Mouse (Mus musculus) testis, adult 10 weeks (tissue): ENCODE data around the gene Cryz. TPM values are rescaled to one million over a fixed set of nuclear protein-coding genes. Genes with fewer than 3 reads are reported as not detected.

Experiments
- polyA plus RNA-seq: library from polyadenylated mRNA; stranded (reverse); fragments of 350-450 nt; fragmentation: Illumina TruSeq; extraction: RNeasy Lipid Tissue Mini Kit (QIAGEN cat#74804); gene quantifications from one replicate; pipeline ENCODE4 v1.2.3, GENCODE M21; 2014; ENCODE audit warnings: low read depth, low replicate concordance

Gene Cryz
- 7.3 TPM for polyA plus RNA-seq

GRCm38 (mm10) chr3:154596488-154596933 is at the start of gene Cryz:
Gene Cryz (plus strand): TSS chr3:154596711.

DNA sequence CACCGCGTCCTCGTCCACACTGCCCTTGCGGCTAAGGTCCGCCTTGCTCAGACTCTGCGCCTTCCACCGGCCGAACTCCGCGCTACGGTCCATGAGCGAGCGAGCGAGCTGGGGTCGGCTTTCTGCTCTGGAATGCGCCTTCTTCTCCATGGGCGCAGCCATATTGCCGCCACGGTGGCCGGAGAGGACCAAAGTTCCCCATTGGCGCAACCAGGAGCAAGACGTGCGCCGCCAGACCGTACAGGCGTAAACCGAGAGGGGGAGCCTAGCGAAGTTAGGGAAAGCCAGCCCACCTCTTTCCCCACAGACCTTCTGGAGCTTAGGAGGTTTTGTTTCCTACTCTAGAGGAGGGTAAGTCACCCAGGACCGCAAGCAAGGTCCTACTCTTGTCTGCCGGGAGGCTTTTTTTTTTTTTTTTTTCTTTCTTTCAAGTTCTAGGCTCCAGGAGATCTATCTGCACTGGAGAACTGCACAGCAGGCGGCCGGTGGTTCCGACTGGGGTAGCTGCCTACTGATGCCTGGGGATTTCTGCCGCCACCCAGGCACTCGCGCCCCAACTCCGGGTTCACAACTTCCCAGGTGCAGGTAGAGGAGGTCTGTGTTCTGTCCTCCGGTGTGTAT is 533 bp downstream of the Cryz start, which contains the start of gene Tyw3:
Gene Tyw3, minus strand, starts transcription at position 171 of the 621 bp plus-strand sequence.

DNA sequence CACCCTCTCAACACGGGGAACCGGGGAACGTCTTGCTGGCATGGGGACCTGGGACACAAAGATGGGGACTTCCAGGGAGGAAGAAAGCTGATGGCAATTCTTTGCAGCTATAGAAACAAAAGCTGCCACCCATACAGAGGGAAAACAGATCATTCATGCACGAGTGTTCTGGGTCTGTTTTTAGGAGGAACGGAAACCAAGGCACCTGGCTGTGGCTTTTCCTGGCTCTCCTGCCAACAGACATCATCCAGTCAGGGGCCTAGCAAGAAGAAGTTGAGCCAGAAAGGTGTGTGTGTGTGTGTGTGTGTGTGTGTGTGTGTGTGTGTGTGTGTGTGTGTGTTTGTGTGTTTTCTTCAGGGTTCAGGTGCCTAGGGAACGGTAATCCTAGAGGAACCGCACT is 67.0 kb downstream of the Cryz start, which contains the start of gene Erich3:
Gene Erich3, plus strand, starts transcription at position 315 of the 400 bp plus-strand sequence.

Other genes with a start within 250 kb of the Cryz start
- gene Tyw3, start 393 bp downstream of the Cryz start, polyA plus RNA-seq: 1.9 TPM
- 453 TPM for gene Erich3, start 67.1 kb downstream of the Cryz start, polyA plus RNA-seq